Mouse (Mus musculus) CH12.LX (cell line): ENCODE data around the gene Fosl2. TPM values are rescaled to one million over a fixed set of nuclear protein-coding genes. Genes with fewer than 3 reads are reported as not detected.

Experiments used
- DNase-seq: peaks from one replicate; pipeline ENCODE4 v3.0.0-alpha.2; 2013; ENCODE audit errors: extremely low read depth
- H3K27ac ChIP-seq: 2 replicates; pipeline ENCODE4 v1.5.1; 2012; ENCODE audit warnings: low read depth, mild to moderate bottlenecking, control low read depth, moderate library complexity; ENCODE audit not compliant: insufficient read depth
- H3K27me3 ChIP-seq: replicated peaks from 2 replicates; pipeline ENCODE3; 2012; ENCODE audit warnings: inconsistent platforms
- H3K36me3 ChIP-seq, 2 experiments: replicated peaks in 1 of 2; 2 replicates each; pipeline versions ENCODE3 to v1.6.1; 2012; ENCODE audit warnings: inconsistent platforms in 1 of 2, low read length in 1 of 2, mild to moderate bottlenecking in 1 of 2, mixed read lengths in 1 of 2, moderate library complexity in 1 of 2; ENCODE audit not compliant: control insufficient read depth in 1 of 2, insufficient read depth in 1 of 2
- H3K4me1 ChIP-seq, 2 experiments: 2 replicates each; pipeline ENCODE4 v1.6.1; 2012; ENCODE audit warnings: inconsistent platforms in 1 of 2, moderate library complexity in 1 of 2; ENCODE audit not compliant: insufficient read depth in 2 of 2, control insufficient read depth in 1 of 2
- H3K4me2 ChIP-seq: 2 replicates; pipeline ENCODE4 v1.6.1; 2012; ENCODE audit warnings: low read depth, mild to moderate bottlenecking, control low read depth; ENCODE audit not compliant: poor library complexity, insufficient read depth, severe bottlenecking
- H3K4me3 ChIP-seq, 3 experiments: fragments of 150-350 bp in 1 of 3; sonication (generic) in 1 of 3; replicated peaks in 1 of 3; 2 replicates each; pipeline versions ENCODE3 to v1.5.1; 2011 to 2012; ENCODE audit warnings: low read depth in 2 of 3, low read length in 2 of 3, mild to moderate bottlenecking in 2 of 3, moderate library complexity in 2 of 3, control low read depth in 1 of 3, improper control_type of control experiment in 1 of 3, inconsistent platforms in 1 of 3, mixed read lengths in 1 of 3; ENCODE audit not compliant: poor library complexity in 1 of 3
- H3K79me2 ChIP-seq: replicated peaks from 2 replicates; pipeline ENCODE4 v1.6.1; 2012; ENCODE audit warnings: mild to moderate bottlenecking, moderate library complexity; ENCODE audit not compliant: control insufficient read depth, poor library complexity, insufficient read depth, severe bottlenecking; ENCODE audit errors: extremely low read depth
- H3K9ac ChIP-seq: 2 replicates; pipeline ENCODE4 v1.6.1; 2012; ENCODE audit warnings: low read depth, mild to moderate bottlenecking, control low read depth, moderate library complexity; ENCODE audit not compliant: insufficient read depth
- H3K9me3 ChIP-seq: replicated peaks from 2 replicates; pipeline ENCODE3; 2012; ENCODE audit warnings: low read length, inconsistent platforms, mixed read lengths
- CHD1 ChIP-seq: IDR thresholded peaks from 2 replicates; pipeline ENCODE4 v1.6.1; 2012; ENCODE audit warnings: low read depth, low read length, improper control_type of control experiment, inconsistent platforms
- E2F4 ChIP-seq: IDR thresholded peaks from 2 replicates; pipeline ENCODE4 v1.6.1; 2011; ENCODE audit warnings: low read depth, low read length, improper control_type of control experiment; ENCODE audit not compliant: insufficient replicate concordance
- GABPA ChIP-seq: IDR thresholded peaks from 2 replicates; pipeline ENCODE4 v1.6.1; 2012; ENCODE audit warnings: low read depth, low read length, improper control_type of control experiment, inconsistent platforms; ENCODE audit not compliant: insufficient replicate concordance
- HCFC1 ChIP-seq: IDR thresholded peaks from 2 replicates; pipeline ENCODE4 v1.6.1; 2012; ENCODE audit warnings: low read depth, mild to moderate bottlenecking, inconsistent platforms, low read length, improper control_type of control experiment
- IRF4 ChIP-seq: IDR thresholded peaks from 2 replicates; pipeline ENCODE4 v1.6.1; 2014; ENCODE audit warnings: low read depth, mild to moderate bottlenecking, inconsistent platforms, low read length, improper control_type of control experiment
- JUND ChIP-seq: conservative IDR thresholded peaks from 2 replicates; pipeline ENCODE4 v1.6.1; 2011; ENCODE audit warnings: low read depth, low read length, improper control_type of control experiment
- MAFK ChIP-seq: IDR thresholded peaks from 2 replicates; pipeline ENCODE4 v1.6.1; 2011; ENCODE audit warnings: low read length, improper control_type of control experiment; ENCODE audit not compliant: insufficient replicate concordance
- PAX5 ChIP-seq: IDR thresholded peaks from 2 replicates; pipeline ENCODE4 v1.6.1; 2012; ENCODE audit warnings: low read length, inconsistent platforms, mixed read lengths
- RCOR1 ChIP-seq: conservative IDR thresholded peaks from 2 replicates; pipeline ENCODE4 v1.6.1; 2012; ENCODE audit warnings: low read depth, mild to moderate bottlenecking, inconsistent platforms, low read length, improper control_type of control experiment
- SIN3A ChIP-seq: IDR thresholded peaks from 2 replicates; pipeline ENCODE4 v1.6.1; 2012; ENCODE audit warnings: low read length, improper control_type of control experiment, inconsistent platforms
- ZKSCAN1 ChIP-seq: IDR thresholded peaks from 2 replicates; pipeline ENCODE4 v1.6.1; 2012; ENCODE audit warnings: low read depth, inconsistent platforms, low read length, improper control_type of control experiment, borderline replicate concordance
- ZNF384 ChIP-seq: IDR thresholded peaks from 2 replicates; pipeline ENCODE4 v1.6.1; 2012; ENCODE audit warnings: low read depth, low read length, improper control_type of control experiment, inconsistent platforms
- dilution Hi-C: fragments of 300-500 bp; cut with MboI; formaldehyde crosslinking; loops from 2 replicates; pipeline ENCODE4 v1.14.3; 2020; ENCODE audit warnings: low sequenced_read_pairs; ENCODE audit not compliant: extremely low pct_unique_long_range_greater_than_20kb, extremely low pct_ligation_motif_present
- in situ Hi-C: fragments of 300-500 bp; cut with MboI; formaldehyde crosslinking; loops from 3 replicates; pipeline ENCODE4 v1.14.3; 2019; ENCODE audit warnings: low sequenced_read_pairs, low pct_ligation_motif_present, low pct_unique_long_range_greater_than_20kb, mixed read lengths
- polyA plus RNA-seq: library from polyadenylated mRNA; unstranded; fragments of >175 nt; gene quantifications from 2 replicates; pipeline ENCODE4 v1.2.1, GENCODE M21; 2012; ENCODE audit warnings: low read depth; ENCODE audit not compliant: insufficient read length
- total RNA-seq, 2 experiments: library from RNA; depleted of rRNA; stranded (reverse); fragments of 300-350 nt in 1 of 2; fragments of >200 nt in 1 of 2; gene quantifications; 2 replicates each; pipeline ENCODE4 v1.2.3; 2012 to 2014

The Fosl2 gene
- total and polyA plus RNA-seq, 3 experiments = 0.23 to 0.91 (median 0.59) TPM

DNA sequence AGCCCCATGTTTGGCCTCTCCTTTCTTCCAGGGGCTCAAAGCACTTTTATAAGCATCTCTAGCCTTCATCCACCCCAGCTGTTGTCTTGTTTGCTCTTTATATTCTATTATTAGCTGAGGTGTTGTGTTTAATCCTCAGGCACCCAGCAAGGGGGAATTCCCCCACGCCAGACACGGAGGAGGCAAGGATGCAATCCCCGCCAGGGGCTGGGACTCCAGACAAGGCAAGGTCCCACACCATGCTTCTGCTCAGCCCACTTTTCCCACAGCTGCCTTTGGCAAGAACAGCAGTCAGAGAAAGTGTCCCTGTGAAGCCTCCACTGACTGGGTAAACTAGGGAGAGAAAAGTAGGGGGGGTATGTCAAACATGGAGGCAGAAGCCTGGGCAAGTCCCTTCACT is 36.9 kb upstream of the Fosl2 start:
- no peak overlapping the region for H3K27ac ChIP-seq
- no peak overlapping the region for H3K4me2 ChIP-seq
- no peaks in the 10 kb centered on the region for H3K9me3 ChIP-seq
- H3K4me1 ChIP-seq = peaks cover 4 to 25% of the 10 kb centered on the region in 2 experiments; a peak in 2 of 4 replicates
- dilution Hi-C loops = no loop called here
- H3K27me3 ChIP-seq = no peaks in the 10 kb centered on the region
- no peak overlapping the region for H3K9ac ChIP-seq
- no peak overlapping the region for H3K4me3 ChIP-seq
- in situ Hi-C loops = no loop called here
- H3K36me3 ChIP-seq = no peaks in the 10 kb centered on the region
- DNase-seq = no peak
- TF ChIP-seq JUND = no peak
- no peak for TF ChIP-seq GABPA
- H3K79me2 ChIP-seq = no peaks in the 10 kb centered on the region

DNA sequence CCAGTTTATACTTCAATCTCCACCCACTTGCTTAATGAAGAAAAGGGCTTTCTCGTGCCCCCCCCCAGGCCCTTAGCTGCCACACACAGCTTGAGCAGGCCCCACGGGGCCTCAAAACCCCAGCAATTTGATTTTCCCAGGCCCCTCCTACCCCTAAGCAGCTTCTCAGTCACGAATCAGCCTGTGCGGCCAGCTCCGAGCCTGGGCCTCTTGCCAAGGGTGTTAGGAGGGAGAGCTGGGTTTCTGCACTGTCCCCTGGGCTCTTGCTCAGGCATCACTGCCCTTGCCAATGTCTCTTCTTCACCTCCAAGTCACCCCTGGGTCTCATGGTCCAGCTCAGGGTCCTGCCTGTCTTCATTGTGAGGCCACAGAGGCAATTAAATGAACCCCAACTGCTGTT is 33.1 kb upstream of the Fosl2 start:
- no peaks in the 10 kb centered on the region for H3K27me3 ChIP-seq
- H3K4me2 ChIP-seq = no peak overlapping the region
- TF ChIP-seq PAX5 (no peak), ZNF384 (no peak), HCFC1 (no peak), E2F4 (no peak)
- TF ChIP-seq, all 38 proteins: peak for 0
- Histone ChIP-seq H3K36me3 (no peaks in the 10 kb centered on the region), H3K4me1 (peaks cover 9 to 42% of the 10 kb centered on the region in 2 experiments; a peak in 3 of 4 replicates), H3K9me3 (no peaks in the 10 kb centered on the region), H3K9ac (no peak overlapping the region), H3K4me3 (no peak overlapping the region), H3K27ac (no peak overlapping the region), H3K79me2 (no peaks in the 10 kb centered on the region)
- dilution Hi-C loops = no loop called here
- DNase-seq = no peak
- in situ Hi-C loops = no loop called here

- Histone ChIP-seq H3K79me2 (no peaks in the 10 kb centered on the region), H3K36me3 (no peaks in the 10 kb centered on the region), H3K4me2 (no peak overlapping the region), H3K27me3 (no peaks in the 10 kb centered on the region), H3K9me3 (no peaks in the 10 kb centered on the region), H3K27ac (no peak overlapping the region), H3K4me1 (peaks cover 9 to 42% of the 10 kb centered on the region in 2 experiments; a peak in 3 of 4 replicates), H3K4me3 (no peak overlapping the region), H3K9ac (no peak overlapping the region)
- no peak for DNase-seq
- in situ Hi-C loops (no loop called here), dilution Hi-C loops (no loop called here)
- no peak for TF ChIP-seq SIN3A
- no peak for TF ChIP-seq MAFK
- TF ChIP-seq RCOR1 = no peak
- no peak for TF ChIP-seq CHD1
- no peak for TF ChIP-seq IRF4
- no peak for TF ChIP-seq ZKSCAN1
Observed at GRCm38 (mm10) chr5:32102971-32103431, 32.6 kb upstream of the Fosl2 start.
